Mouse (Mus musculus) liver, embryonic 11.5 days (tissue): Measurements from ENCODE around the gene Map4k4. TPM values are rescaled to one million over a fixed set of nuclear protein-coding genes. Genes with fewer than 3 reads are reported as not detected.

Experiments used
- ATAC-seq: fragments of 200-750 bp; cut with Nextera tagmentation; replicated peaks from 2 replicates; pipeline ENCODE4 v1.8.0; 2017; ENCODE audit warnings: moderate number of reproducible peaks, mild to moderate bottlenecking, moderate TSS enrichment, moderate library complexity; ENCODE audit not compliant: low FRiP score
- DNase-seq: peaks from one replicate; pipeline ENCODE4 v3.0.0-alpha.2; 2017; ENCODE audit warnings: low spot score
- H3K27ac ChIP-seq: fragments of 300-500 bp; sonication (generic); 2 replicates; pipeline ENCODE4 v1.5.1; 2014; ENCODE audit warnings: mild to moderate bottlenecking, low read depth, low read length, control low read depth
- H3K27me3 ChIP-seq: fragments of 300-500 bp; sonication (generic); replicated peaks from 2 replicates; pipeline ENCODE4 v1.6.1; 2014; ENCODE audit warnings: low read length, mixed read lengths; ENCODE audit not compliant: control insufficient read depth, insufficient read depth
- H3K36me3 ChIP-seq: fragments of 300-500 bp; sonication (generic); 2 replicates; pipeline ENCODE4 v1.6.1; 2014; ENCODE audit warnings: mild to moderate bottlenecking, low read length, moderate library complexity, mixed read lengths; ENCODE audit not compliant: control insufficient read depth, insufficient read depth
- H3K4me1 ChIP-seq: fragments of 300-500 bp; sonication (generic); replicated peaks from 2 replicates; pipeline ENCODE4 v1.6.1; 2014; ENCODE audit warnings: low read length, mixed read lengths; ENCODE audit not compliant: control insufficient read depth, insufficient read depth
- H3K4me2 ChIP-seq: fragments of 300-500 bp; sonication (generic); 2 replicates; pipeline ENCODE4 v1.6.1; 2014; ENCODE audit warnings: mild to moderate bottlenecking, control low read depth, moderate library complexity
- H3K4me3 ChIP-seq: fragments of 300-500 bp; sonication (generic); 2 replicates; pipeline ENCODE4 v1.5.1; 2014; ENCODE audit warnings: low read depth, low read length, control low read depth
- H3K9ac ChIP-seq: fragments of 300-500 bp; sonication (generic); 2 replicates; pipeline ENCODE4 v1.6.1; 2014; ENCODE audit warnings: low read depth, low read length, control low read depth
- H3K9me3 ChIP-seq: fragments of 300-500 bp; sonication (generic); 2 replicates; pipeline ENCODE4 v1.6.1; 2016; ENCODE audit warnings: low read length, inconsistent platforms, mixed read lengths; ENCODE audit not compliant: control insufficient read depth
- WGBS: fragments of 180-500 bp; shearing (Covaris S2); extraction: QIAGEN DNeasy Blood & Tissue Kit; methylation state at CpG from one replicate; pipeline ENCODE4 v1.1.7; 2014; 5-methylcytosine and 5-hydroxymethylcytosine counted together
- polyA plus RNA-seq: library from polyadenylated mRNA; unstranded; fragments of >200 nt; fragmentation: Nextera tagmentation; extraction: Ambion mirVana; gene quantifications from 2 replicates; pipeline ENCODE4 v1.2.1, GENCODE M21; 2014

Map4k4 gene
- polyA plus RNA-seq, 1 experiment from 2014 or later: 13.6 TPM

DNA sequence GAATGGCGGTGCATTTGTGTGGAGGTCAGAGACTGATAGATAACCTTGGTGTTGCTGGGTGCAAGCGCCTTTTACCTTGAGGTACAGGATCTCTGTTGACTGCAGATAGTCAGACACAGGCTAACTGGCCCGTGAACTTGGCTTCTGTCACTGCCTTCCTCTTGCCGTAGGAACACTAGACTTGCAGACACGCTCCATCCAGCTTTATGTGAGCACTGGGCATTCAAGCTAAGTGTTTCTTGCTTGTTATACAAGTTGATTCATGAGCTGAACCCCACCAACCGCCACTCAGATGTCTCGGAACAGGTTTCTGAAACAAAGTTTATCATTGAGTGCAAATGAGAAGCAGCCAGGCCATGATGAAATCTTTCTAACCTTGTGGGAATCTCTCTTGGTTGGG lies 57.3 kb downstream of the Map4k4 start:
- Histone ChIP-seq H3K4me1 (peaks cover 32% of the 10 kb centered on the region), H3K4me3 (no peak overlapping the region), H3K27ac (no peak overlapping the region), H3K9me3 (no peaks in the 10 kb centered on the region), H3K4me2 (no peak overlapping the region), H3K9ac (no peak overlapping the region), H3K27me3 (no peaks in the 10 kb centered on the region), H3K36me3 (no peaks in the 10 kb centered on the region)
- WGBS: 58% methylated on average over 7 of the region's 7 CpGs
- ATAC-seq (0 out of 2 replicates have a peak, but pooled peaks have one; percentile 44), DNase-seq (no peak)

DNA sequence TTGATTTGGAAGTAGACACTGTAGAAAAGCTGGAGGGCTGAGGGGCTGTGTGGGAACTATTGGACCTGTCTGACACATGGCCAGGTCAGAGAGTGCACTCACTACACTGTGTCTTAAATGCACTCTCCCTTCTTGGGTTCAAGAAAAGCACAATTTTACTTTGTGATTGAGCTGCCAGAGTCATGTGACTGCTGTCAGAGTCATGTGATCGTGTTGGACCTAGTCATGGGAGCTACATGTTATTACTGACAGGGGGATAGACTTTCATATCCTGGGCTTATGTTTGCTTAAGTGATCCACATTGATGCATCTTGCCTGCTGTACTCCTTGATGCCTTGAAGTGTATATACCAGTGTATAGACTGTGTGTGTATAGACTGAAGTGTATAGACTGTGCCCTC lies 59.9 kb downstream of the Map4k4 start:
- peaks cover 38% of the 10 kb centered on the region for H3K4me1 ChIP-seq
- no peak for DNase-seq
- no peak overlapping the region for H3K27ac ChIP-seq
- H3K9ac ChIP-seq: no peak overlapping the region
- ATAC-seq: no peak
- WGBS: 88% methylated on average over 1 of the region's 1 CpGs
- no peaks in the 10 kb centered on the region; the same call in 1 of the 2 replicates for H3K36me3 ChIP-seq
- no peaks in the 10 kb centered on the region for H3K27me3 ChIP-seq
- no peak overlapping the region for H3K4me3 ChIP-seq
- no peaks in the 10 kb centered on the region for H3K9me3 ChIP-seq
- no peak overlapping the region for H3K4me2 ChIP-seq

DNA sequence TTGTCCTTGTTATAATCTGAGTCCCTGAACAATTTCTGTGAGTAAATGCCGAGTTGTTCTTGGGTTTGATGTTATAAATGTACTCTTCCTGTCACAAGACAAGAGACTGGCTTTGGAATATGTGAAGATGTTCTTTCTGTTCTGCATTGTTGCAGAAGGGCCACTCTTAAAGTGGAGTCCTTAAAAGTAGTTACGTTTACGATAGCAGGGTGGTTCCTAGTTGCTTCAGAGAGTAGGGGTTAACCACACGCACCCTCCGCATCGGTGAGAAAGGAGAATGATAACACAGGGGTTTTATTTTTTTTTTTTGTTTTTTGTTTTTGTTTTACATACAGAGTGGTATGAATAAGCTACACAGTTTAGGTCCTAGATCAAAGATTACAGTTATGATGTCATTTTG lies 60.4 kb downstream of the Map4k4 start:
- Histone ChIP-seq H3K36me3 (no peaks in the 10 kb centered on the region; the same call in 1 of the 2 replicates), H3K4me3 (no peak overlapping the region), H3K4me1 (peaks cover 36% of the 10 kb centered on the region), H3K27me3 (no peaks in the 10 kb centered on the region), H3K9me3 (no peaks in the 10 kb centered on the region), H3K27ac (no peak overlapping the region), H3K4me2 (no peak overlapping the region), H3K9ac (no peak overlapping the region)
- no peak for DNase-seq
- ATAC-seq: no peak
- 75% methylated on average over 6 of the region's 6 CpGs for WGBS

DNA sequence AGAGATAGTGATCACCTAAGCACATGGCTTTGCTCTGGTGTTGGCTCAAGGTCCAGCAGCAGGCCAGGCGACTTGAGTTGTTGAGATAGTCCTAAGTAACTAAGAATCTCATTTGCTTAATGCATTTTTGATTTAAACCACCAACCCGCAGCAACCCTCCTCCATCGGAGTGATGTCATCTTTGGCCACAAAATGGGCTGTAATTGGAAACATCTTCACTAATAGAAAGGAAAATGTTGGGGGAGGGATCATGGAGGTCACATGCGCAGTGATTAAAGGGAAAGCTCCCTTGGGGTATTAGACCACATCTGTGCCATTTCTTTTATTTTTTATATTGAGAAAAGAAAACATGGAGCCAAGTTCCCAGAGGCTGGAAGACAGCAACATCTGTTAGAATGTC lies 61.6 kb downstream of the Map4k4 start:
- H3K4me2 ChIP-seq: no peak overlapping the region
- 86% methylated on average over 4 of the region's 4 CpGs for WGBS
- no peaks in the 10 kb centered on the region for H3K9me3 ChIP-seq
- H3K4me3 ChIP-seq: no peak overlapping the region
- H3K27me3 ChIP-seq: no peaks in the 10 kb centered on the region
- H3K27ac ChIP-seq: no peak overlapping the region
- no peak for DNase-seq
- H3K4me1 ChIP-seq: peaks cover 27% of the 10 kb centered on the region
- H3K36me3 ChIP-seq: no peaks in the 10 kb centered on the region; the same call in 1 of the 2 replicates
- no peak for ATAC-seq
- no peak overlapping the region for H3K9ac ChIP-seq

DNA sequence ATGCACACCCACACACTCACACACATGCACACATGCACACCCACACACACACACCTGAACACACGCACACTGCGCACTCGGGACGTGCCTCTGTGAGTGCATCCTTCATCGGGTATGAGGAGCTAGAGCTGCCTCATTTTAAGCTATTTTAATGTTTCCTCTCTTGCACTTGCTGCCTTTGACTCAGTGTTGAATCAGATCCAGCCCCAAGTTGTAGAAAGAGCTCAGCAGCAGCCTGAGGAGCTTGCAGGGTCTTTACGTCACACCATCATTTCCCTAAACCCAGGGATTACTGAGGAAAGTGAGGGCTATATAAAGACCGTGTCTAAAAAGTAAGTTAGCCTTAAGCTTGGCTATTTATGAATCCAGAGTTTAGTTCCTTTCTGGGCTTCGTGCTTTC lies 62.1 kb downstream of the Map4k4 start:
- Histone ChIP-seq H3K4me1 (peaks cover 22% of the 10 kb centered on the region), H3K9me3 (no peaks in the 10 kb centered on the region), H3K27ac (no peak overlapping the region), H3K9ac (no peak overlapping the region), H3K4me3 (no peak overlapping the region), H3K27me3 (no peaks in the 10 kb centered on the region), H3K4me2 (no peak overlapping the region), H3K36me3 (no peaks in the 10 kb centered on the region; the same call in 1 of the 2 replicates)
- DNase-seq: no peak
- no peak for ATAC-seq
- WGBS: 90% methylated on average over 8 of the region's 8 CpGs

DNA sequence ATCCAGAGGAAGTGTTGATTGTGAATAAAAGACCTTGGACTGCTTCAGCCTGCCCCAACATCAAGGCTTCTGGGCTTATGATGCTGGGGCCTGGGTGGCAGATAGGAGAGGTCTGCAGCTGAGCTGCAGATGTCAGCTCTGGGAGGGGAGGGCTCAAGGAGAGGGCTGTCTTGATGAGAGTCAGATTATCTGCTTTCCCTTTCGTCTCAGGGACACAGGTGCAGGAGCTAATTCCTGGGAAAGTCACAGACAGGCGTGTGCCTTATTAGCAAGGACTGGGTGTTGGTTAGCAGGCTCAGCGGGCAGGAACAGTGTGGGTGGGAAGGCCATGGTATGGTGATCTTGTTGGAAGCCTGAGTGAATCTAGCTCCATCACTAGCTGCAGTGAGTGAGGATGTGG lies 63.1 kb downstream of the Map4k4 start:
- no peak overlapping the region for H3K27ac ChIP-seq
- H3K9me3 ChIP-seq: no peaks in the 10 kb centered on the region
- ATAC-seq: no peak
- H3K36me3 ChIP-seq: no peaks in the 10 kb centered on the region; the same call in 1 of the 2 replicates
- 72% methylated on average over 3 of the region's 3 CpGs for WGBS
- no peak for DNase-seq
- H3K9ac ChIP-seq: no peak overlapping the region
- peaks cover 15% of the 10 kb centered on the region for H3K4me1 ChIP-seq
- no peaks in the 10 kb centered on the region for H3K27me3 ChIP-seq
- no peak overlapping the region for H3K4me2 ChIP-seq
- no peak overlapping the region for H3K4me3 ChIP-seq

DNA sequence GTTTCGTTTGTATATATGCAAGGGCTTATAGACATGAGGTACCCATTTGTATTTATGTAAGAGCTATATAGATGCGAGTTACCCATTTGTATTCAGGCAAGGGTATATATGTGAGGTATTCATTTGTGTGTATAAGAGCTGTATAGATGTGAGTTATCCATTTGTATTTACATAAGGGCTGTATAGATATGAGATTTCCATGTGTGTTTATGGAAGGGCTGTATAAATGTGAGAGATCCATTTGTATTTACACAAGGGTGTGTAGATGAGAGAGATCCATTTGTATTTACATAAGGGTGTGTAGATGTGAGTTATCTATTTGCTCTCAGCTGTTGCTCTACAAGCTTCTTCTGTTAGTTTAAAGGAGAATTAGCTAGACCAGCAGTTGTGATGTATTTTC lies 63.7 kb downstream of the Map4k4 start:
- H3K4me1 ChIP-seq: peaks cover 21% of the 10 kb centered on the region
- DNase-seq: no peak
- ATAC-seq: no peak
- no peaks in the 10 kb centered on the region; the same call in 1 of the 2 replicates for H3K36me3 ChIP-seq
- no peak overlapping the region for H3K4me3 ChIP-seq
- H3K4me2 ChIP-seq: no peak overlapping the region
- WGBS: 86% methylated on average over 2 of the region's 2 CpGs
- H3K27me3 ChIP-seq: no peaks in the 10 kb centered on the region
- no peaks in the 10 kb centered on the region for H3K9me3 ChIP-seq
- H3K27ac ChIP-seq: no peak overlapping the region
- no peak overlapping the region for H3K9ac ChIP-seq

DNA sequence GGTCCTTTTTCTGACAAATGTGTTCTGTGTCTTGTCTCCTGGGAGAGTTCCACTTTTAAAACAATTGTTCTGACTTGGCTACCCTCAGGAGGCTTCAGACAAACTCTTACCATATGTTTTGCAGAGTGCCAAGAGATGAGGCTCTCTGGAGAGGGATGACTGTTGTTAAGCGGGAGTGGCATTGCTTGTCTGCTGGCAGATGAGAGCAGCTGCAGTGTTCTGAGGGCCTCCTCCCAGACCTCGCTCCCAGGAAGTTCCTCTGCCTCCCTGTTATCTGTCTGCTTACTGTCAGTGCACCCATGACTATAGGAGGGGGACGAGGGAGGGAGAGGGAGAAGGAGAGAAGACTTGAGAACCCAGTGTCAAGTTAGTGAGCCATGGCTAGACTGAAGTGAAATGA lies 64.7 kb downstream of the Map4k4 start:
- DNase-seq: no peak
- Histone ChIP-seq H3K4me2 (no peak overlapping the region), H3K4me1 (peaks cover 28% of the 10 kb centered on the region)

DNA sequence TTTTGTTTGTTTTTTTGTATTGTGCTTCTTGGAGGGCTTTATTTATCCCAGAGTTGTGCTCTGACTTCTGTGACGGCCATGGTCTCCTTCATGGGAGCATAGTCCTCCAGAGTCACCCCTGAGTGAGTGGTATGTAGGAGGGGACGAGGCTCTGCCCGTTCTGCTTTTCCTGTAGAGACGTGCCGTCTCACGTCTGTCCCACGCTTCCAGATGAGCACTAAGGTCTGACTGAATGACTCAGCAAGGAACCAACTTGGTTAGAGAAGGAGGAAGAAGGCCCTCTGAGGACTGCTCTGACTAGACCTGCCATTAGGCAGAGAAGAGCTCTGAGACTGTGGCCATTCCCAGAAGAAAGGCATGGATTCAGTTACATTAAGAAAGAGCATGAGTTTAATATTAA lies 68.3 kb downstream of the Map4k4 start:
- H3K27me3 ChIP-seq: no peaks in the 10 kb centered on the region
- no peak overlapping the region for H3K4me3 ChIP-seq
- H3K4me2 ChIP-seq: no peak overlapping the region
- no peaks in the 10 kb centered on the region for H3K9me3 ChIP-seq
- H3K36me3 ChIP-seq: no peaks in the 10 kb centered on the region
- H3K4me1 ChIP-seq: peaks cover 24% of the 10 kb centered on the region
- 37% methylated on average over 7 of the region's 7 CpGs for WGBS
- DNase-seq: no peak
- H3K27ac ChIP-seq: no peak overlapping the region
- H3K9ac ChIP-seq: no peak overlapping the region
- ATAC-seq: peak; percentile 51; the same call in 1 of the 2 replicates

More for the DNA sequence above, 64.7 kb downstream of the Map4k4 start:
- peak; percentile 61; the same call in 1 of the 2 replicates for ATAC-seq
- no peaks in the 10 kb centered on the region for H3K27me3 ChIP-seq
- WGBS: 37% methylated on average over 3 of the region's 3 CpGs
- no peaks in the 10 kb centered on the region; the same call in 1 of the 2 replicates for H3K36me3 ChIP-seq
- no peaks in the 10 kb centered on the region for H3K9me3 ChIP-seq
- no peak overlapping the region for H3K4me3 ChIP-seq
- H3K9ac ChIP-seq: no peak overlapping the region
- no peak overlapping the region for H3K27ac ChIP-seq
